Mouse (Mus musculus) mesoderm, embryonic 11.5 days (tissue): ENCODE measurements around the gene 9530003J23Rik.
A peak's percentile ranks its signal among the peaks of the same experiment; 100 is the strongest.
"Not testable (repeated sequence)": the region's sequence is repeated elsewhere in the genome, so short reads cannot be mapped to it uniquely, and the experiment has no call there.

Experiments
- DNase-seq: peaks from one replicate; pipeline ENCODE4 v3.0.0-alpha.2; 2012; ENCODE audit warnings: low read depth, low spot score

The 9530003J23Rik gene

GRCm38 (mm10) chr10:117225094-117225493 lies 13.4 kb downstream of the 9530003J23Rik start:
- no peak for DNase-seq

DNA sequence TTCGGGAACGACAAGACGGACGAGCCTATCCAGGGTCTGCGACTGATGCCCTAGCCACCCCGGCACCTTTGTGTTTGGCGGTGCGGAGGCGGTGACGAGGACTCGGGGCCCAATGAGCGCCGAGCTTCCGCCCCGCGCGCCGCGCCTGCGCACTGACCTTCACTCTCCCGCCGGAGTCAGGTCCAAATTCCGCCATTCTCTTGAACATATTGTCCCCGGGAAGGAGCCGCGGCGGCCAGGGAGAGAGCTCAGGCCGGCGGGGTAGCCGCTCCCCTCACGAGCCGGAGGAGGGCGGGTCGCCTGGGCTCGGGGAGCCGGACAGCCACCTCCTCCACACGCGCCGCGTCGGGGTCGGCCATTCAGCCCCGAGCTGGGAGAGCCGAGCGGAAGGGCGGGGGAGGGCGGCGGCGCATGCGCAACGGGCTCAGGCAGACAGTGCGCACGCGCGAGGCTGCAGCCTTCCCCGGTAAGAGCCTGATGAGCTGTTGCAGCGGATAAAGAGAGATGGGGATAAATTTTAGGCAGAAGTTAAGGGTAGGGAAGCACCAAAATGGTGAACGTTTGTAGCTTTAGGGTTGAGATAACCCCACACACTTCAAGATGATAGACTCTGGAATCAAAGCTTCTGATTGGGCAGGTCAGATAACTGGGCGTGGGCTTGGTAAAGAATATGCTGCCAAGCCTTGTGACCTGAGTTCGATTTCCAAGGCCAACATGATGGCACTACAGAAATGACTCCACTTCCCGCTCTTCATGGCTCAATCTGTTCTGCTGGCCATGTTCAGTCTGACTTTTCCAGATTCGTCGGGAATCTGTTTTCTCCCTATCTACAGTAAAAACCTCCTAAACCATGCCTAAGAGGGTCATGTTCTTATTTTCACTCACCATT lies 14.2 kb downstream of the 9530003J23Rik start, which contains the start of gene Yeats4:
TSS of gene Yeats4 (minus strand) at position 406 of the 889 bp plus-strand sequence.
- peak; percentile 95 for DNase-seq

DNA sequence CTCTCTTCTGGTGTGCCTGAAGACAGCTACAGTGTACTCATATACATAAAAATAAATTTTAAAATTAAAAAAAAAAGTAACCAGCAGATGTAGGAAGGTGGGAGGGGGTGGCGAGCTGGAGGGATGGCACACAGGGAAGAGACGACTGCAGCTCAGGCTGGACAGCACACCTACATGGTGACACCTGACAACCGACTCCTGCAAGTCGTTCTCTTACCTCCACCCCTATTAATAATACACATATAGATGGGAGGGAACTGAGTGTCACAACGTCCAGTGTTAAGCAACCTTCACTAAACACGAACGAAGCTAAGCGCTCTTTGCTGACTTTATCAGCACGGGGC lies 14.8 kb downstream of the 9530003J23Rik start:
- no peak for DNase-seq

- no peak for DNase-seq
Measured at GRCm38 (mm10) chr10:117222821-117223220, 15.7 kb downstream of the 9530003J23Rik start.

- no peak for DNase-seq
Measured at GRCm38 (mm10) chr10:117218351-117218750, 20.2 kb downstream of the 9530003J23Rik start.

GRCm38 (mm10) chr10:117217246-117217840 lies 21.2 kb downstream of the 9530003J23Rik start:
- no peak for DNase-seq

DNA sequence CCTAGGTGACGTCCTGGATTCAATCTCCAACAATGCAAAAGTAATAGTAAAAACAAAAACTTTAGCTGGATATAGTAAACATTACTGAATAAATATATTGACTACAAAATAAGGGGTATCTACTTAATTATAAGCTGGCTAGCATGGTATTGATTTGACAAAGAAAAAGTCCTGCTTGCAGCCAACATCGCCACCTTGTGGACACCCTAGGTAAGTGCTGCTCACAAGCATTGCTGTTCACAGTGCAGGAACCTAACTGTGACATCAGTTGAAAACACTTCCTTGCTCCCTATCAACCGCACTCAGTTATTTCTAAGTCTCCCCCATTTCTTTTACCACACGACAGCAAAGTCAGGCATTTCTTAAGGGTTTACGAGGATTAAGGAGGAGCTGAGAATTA lies 21.7 kb downstream of the 9530003J23Rik start:
- DNase-seq, result peak; percentile 55

DNA sequence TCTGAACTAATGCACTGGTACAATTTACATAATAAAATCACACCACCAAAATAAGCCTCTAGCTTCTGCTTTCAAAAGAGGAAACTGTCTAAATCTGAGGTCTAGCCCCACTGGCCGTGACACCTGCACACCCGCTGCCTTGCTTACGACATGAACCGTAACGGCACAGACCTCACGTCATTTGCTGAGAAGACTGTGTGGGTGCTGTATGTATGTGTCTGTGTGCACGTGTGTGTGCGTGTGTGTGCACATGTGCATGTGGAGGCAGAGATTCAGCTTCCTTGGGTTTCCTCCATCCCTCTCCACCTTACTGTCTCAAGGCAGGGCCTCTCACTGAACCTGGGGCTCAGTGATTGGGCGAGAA lies 22.4 kb downstream of the 9530003J23Rik start:
- no peak for DNase-seq

GRCm38 (mm10) chr10:117215409-117216131 lies 22.9 kb downstream of the 9530003J23Rik start:
- no peak for DNase-seq

DNA sequence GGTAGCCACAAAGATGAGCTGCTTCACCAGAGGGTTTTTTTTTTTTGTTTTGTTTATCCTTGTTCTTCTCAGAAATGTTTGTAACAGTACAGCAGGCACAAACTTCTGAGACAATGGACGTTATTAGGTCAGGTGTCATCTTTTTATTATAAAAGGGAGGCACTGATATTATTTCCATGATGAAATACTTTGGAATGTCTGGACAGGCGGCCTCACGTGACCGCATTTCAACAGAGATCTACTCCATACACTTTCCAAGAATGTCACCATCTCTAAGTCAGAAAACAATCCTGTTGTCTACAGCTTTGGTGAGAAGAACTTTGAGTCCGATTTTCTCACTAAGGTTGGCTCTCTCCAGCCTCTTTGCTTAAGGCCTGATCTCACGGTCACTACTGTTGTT lies 27.5 kb downstream of the 9530003J23Rik start:
- no peak for DNase-seq

DNA sequence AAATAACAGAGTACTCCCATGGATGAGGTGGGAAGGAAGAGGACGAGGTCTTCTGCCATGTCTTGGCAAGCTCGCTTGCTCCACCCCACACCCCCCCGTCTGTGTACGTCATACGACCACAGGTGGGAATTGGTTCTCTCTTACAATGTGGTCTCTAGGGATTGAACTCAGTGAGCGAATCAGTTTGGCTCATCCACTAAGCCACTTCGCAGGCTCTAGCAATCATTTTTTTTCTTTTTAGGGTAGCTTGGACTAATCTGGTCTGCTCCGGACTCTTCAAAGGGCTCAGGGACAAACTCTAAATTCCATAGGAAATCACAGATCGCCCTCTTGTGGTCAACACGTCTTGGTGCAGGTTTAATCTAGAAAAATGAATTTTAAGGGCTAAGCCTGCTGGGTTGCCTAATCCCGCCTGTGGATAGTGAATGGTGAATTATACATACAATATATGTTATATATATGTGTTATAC lies 29.0 kb downstream of the 9530003J23Rik start:
- peak; percentile 82 for DNase-seq

- not testable (repeated sequence) for DNase-seq
Measured at GRCm38 (mm10) chr10:117208787-117209186, 29.7 kb downstream of the 9530003J23Rik start.

GRCm38 (mm10) chr10:117208221-117208620 lies 30.3 kb downstream of the 9530003J23Rik start:
- DNase-seq, result no peak

DNA sequence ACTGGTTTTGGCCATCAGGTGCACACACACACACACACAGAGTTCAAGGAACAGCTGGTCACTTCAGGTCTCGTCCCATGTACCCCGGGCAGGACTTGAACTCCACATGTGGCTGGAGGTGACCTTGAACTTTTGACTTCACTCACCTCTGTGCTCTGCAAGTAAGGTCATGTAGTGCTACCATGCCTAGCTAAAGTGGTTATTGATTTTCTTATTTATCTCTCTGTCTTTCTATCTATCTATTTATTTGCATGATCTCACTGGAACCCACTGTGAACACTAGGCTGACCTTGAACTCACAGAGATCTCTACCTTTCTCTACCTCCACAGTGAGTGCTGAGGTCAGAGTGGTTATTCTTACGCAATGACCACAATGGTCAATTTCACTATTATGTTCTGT lies 32.4 kb downstream of the 9530003J23Rik start:
- DNase-seq, result no peak

- peak; percentile 59 for DNase-seq
Measured at GRCm38 (mm10) chr10:117203558-117203981, 34.9 kb downstream of the 9530003J23Rik start.

DNA sequence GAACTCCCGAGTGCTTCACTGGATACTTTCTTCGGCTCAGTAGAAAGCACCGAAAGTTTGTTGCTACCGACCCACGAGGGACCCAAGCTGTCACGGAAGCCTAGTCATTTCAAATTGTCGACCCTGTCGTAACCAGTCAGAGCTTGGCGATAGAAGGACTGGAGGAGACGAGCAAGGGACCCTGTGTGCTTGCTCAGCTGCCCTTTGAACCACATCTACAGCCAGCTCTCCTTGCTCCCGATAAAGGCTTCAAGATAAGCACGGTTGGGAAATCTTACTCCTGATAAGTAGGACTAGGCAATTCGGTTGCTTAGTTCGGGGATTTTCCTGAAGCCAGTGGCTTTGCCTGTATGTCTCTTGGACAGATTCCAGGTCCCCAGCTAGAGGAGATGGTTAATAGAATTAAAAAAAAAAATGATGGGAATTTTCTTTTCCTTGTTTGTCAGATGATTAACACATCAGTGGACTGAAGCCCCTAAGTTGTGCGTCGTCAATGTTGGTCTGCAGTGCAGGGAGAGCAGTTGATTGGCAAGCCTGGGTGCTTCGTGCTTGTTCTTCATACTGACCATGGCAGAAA lies 35.4 kb downstream of the 9530003J23Rik start:
- DNase-seq, result no peak

DNA sequence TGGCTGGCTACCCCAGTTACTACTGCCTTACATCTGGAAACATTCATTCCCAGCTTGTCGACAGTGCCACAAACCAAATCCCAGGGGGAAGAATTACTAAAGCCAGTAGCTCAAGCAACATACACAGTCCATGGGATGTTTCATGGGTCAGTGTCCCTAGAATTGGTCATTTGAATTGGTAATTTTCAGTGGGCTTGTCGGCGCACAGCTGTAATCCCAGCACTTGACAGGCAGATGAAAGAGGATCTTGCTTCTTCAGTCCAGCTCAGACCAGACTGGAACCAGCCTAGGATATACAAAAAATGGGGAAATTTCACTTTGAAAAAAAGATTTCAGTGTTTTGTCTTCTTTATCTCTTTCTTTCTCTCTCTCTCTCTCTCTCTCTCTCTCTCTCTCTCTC lies 38.8 kb downstream of the 9530003J23Rik start:
- peak; percentile 30 for DNase-seq

DNA sequence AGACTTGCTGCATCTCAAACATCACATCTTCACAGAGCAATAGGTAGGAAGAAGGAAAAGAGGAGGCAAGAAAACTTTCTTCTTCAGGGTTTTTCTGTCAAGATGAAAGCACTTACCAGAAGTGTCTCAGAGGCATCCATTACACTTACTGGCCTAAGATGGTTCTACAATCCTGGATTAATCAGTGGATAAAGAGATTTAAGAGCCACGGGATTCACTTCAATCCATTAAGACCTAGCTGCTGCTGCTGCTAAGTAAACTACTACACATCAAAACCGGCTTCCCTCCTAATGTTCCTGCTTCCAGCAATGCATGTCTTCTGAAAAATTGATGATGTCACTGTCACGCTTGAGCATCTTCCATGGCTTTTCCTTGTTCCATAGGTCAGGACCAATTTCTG lies 41.8 kb downstream of the 9530003J23Rik start:
- DNase-seq, result no peak

GRCm38 (mm10) chr10:117195748-117196147 lies 42.8 kb downstream of the 9530003J23Rik start:
- DNase-seq, result no peak

DNA sequence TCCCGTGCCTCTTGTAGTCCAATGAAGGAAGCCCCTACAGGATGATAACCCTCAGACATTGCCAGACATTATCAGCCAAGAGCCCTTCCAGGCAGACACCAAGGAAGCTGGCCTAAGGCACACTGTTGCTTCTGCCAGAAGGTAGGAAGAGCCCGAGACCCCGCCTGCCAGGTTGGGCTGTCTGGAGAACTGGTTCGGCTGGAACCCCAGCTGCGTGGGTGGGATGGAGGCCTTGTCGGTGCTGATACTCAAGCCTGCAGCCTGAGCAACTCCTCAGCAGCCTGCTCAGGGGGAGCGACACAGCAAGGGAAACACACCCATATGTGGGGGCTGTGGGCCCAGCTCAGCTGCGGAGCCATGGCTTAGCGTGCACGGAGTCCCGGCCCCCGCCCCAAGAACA lies 43.5 kb downstream of the 9530003J23Rik start:
- DNase-seq, result no peak

DNA sequence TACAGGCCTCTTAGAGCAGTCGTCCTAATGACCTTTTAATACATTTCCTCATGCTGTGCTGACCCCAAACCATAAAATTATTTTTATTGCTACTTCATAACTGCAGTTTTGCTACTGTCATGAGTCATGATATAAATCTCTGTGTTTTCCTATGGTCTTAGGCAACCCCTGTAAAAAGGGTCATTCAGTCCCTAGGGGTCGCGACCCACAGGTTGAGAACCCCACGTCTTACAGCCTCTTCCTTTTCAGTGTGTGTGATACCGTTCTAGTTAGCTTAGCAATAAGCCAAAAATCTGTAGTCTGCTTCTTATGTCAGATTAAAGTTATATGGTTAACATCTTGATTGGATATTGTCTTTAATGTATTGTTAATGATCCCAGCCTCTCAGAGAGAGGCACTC lies 45.1 kb downstream of the 9530003J23Rik start:
- no peak for DNase-seq
